Mouse (Mus musculus) Patski (cell line): ENCODE results near the gene Syvn1. TPM values are rescaled to one million over a fixed set of nuclear protein-coding genes. Genes with fewer than 3 reads are reported as not detected.
A peak's percentile ranks its signal among the peaks of the same experiment; 100 is the strongest.

Source experiments
- ATAC-seq: fragments of 100-300 bp; one replicate; pipeline ENCODE4 v1.8.0; 2021
- CTCF ChIA-PET: fragments of 350-600 bp; sonication (Branson Sonifier 250); formaldehyde crosslinking; loops from one replicate; lab custom pipeline; 2022; ENCODE audit warnings: inconsistent platforms; lab: Charles Lee
- POLR2A ChIA-PET: fragments of 350-600 bp; sonication (Branson Sonifier 250); formaldehyde crosslinking; loops from one replicate; lab custom pipeline; 2022; ENCODE audit warnings: antibody characterized with exemption, inconsistent platforms; lab: Charles Lee
- DNase-seq: peaks from one replicate; pipeline ENCODE4 v3.0.0-alpha.2; 2011; ENCODE audit warnings: low read depth, low spot score
- H3K27me3 ChIP-seq: fragments of 371-371 bp; one replicate; pipeline ENCODE4 v1.5.1; 2021
- CTCF ChIP-seq: fragments of 100-300 bp; IDR thresholded peaks from one replicate; pipeline ENCODE4 v1.5.1; 2021
- in situ Hi-C: fragments of 300-500 bp; cut with MboI; formaldehyde crosslinking; loops from 3 replicates; pipeline ENCODE4 v1.11.1; 2018; ENCODE audit warnings: low pct_unique_long_range_greater_than_20kb, mixed read lengths
- polyA plus RNA-seq: library from polyadenylated mRNA; unstranded; gene quantifications from one replicate; pipeline ENCODE4 v1.2.3, GENCODE M21; 2021

The Syvn1 gene
- polyA plus RNA-seq, 1 experiment from 2014 or later, result 55.2 TPM

DNA sequence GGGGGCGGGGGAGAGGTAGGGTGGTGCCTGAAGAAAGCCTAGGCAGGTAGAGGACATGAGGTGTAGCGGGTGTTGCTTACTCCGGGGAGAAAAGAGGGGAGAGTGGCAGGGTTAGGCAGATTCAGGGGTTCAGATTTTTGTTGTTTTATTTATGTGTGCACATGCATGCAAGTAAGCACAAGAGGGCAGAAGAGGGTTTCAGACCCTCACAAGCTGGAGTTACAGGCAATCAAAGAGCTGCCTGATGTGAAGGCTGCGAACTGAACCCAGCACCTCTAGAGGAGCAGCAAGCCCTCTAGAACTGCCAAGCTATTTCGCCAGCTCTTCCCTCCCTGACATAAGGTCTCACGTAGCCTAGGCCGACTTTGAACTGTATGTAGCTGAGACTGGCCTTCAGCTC is 29.8 kb upstream of the Syvn1 start:
- CTCF ChIA-PET, result interaction anchor here (0.9 to 2.9 kb wide), 7 partner anchors 17 to 92 kb away, joined by 3 to 34 read pairs (median 6); partner anchors contain the start of genes Cdc42ep2 and Pola2
- in situ Hi-C loops, result loop anchor here (5.0 kb wide), 2 partner anchors 54 to 94 kb away; partner anchors contain the start of genes Cdc42ep2 and Pola2
- DNase-seq, result no peak

DNA sequence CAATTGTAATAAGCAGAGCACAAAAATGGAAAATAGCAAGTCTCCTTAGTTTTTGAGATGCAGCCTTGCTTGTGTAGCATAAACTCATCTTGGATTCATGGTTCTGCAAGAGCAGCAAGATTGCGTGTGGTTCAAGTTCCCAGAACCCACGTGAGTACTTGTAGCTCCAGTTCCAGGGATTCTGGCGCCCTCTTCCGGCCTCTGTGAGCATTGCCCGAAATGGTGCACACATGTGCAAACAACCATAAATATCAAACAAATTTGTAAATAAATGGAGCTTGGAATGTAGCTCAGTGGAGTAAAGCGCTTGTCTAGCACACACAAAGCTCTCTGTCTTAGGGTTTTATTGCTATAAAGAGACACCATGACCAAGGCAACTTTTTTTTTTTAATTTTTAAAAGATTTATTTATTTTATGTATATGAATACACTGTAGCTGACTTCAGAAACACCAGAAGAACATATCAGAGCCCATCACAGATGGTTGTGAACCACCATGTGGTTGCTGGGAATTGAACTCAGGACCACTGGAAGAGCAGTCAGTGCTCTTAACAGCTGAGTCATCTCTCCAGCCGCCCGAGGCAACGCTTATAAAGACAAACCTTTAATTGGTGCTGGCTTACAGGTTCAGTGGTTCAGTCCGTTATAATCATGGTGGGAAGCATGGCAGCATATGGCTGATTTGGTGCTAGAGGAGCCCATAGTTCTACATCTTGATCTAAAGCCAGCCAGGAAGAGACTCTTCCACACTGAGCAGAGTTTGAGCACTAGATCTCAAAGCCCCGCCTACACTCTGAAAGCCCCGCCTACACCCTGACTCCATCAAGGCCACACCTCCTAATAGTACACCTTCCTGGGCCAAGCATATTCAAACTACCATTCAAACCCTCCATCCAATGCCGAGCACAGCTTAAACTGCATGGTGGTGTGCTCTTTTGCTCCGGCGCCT is 28.0 kb upstream of the Syvn1 start:
- DNase-seq, result peak; percentile 27
- peaks cover 2% of the 10 kb centered on the region for H3K27me3 ChIP-seq
- in situ Hi-C loops, result loop anchor here (5.0 kb wide), 2 partner anchors 56 to 96 kb away; partner anchors contain the start of genes Cdc42ep2 and Pola2
- POLR2A ChIA-PET, result interaction anchor here (1.5 kb wide), 1 partner anchor 28 kb away, joined by 9 read pairs; the partner anchor contains the start of gene Syvn1
- TF ChIP-seq CTCF, result peak; percentile 97
- no peak for ATAC-seq
- CTCF ChIA-PET, result interaction anchor here (0.7 to 3.9 kb wide), 18 partner anchors 11 to 231 kb away, joined by 3 to 46 read pairs (median 4); partner anchors contain the start of genes Arl2, Cdc42ep2, Pola2 and Znhit2

More for the DNA sequence above, 29.8 kb upstream of the Syvn1 start:
- no peaks in the 10 kb centered on the region for H3K27me3 ChIP-seq
- no peak for TF ChIP-seq CTCF
- POLR2A ChIA-PET, result interaction anchor here (0.8 to 2.8 kb wide), 5 partner anchors 20 to 95 kb away, joined by 3 to 12 read pairs (median 4); partner anchors contain the start of gene Pola2
- ATAC-seq, result no peak

DNA sequence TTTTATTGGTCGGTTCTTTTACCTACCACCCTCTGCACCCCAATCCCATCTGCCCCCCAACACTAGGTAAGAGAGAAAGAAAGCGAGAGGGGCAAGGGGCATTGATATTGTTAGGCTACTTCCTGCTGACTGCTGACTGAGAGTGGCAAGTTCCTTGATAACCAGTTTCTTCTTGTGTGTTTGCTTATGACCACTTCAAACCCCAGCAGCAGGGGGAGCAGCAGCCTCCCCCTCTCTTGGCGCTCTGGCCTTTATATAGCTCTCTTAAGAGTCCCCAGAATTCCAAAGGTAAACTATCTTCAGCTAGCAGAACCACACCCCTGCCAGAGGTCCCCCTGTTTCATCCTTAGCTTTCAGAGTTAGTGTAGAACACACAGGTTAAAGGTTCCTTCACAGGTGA is 26.1 kb upstream of the Syvn1 start:
- in situ Hi-C loops, result no loop called here
- TF ChIP-seq CTCF, result peak; percentile 30
- peaks cover 16% of the 10 kb centered on the region for H3K27me3 ChIP-seq
- ChIA-PET POLR2A (no interaction called here), CTCF (interaction anchor here (3.9 kb wide), 1 partner anchor 55 kb away, joined by 46 read pairs; the partner anchor contains the start of gene Pola2)
- DNase-seq (no peak), ATAC-seq (no peak)

DNA sequence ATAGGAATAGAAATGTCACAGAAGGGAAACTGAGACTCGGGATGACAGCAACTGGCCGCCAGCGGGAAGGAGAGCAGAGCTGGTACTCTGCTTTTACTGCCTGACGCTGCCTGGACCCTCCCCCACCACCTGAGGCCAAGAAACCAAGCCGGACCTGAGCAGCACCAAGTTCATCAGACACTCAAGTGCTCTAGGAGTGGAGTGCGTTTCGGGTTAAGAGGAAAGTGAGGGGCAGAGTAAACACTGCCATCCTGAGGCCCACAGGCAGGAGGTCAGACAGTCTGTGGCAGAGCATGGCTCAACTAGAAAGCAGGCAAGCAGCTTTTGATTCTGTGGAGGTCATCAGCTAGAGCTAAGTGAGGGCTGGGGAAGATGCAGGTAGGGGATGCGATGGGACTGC is 23.3 kb upstream of the Syvn1 start:
- POLR2A ChIA-PET, result no interaction called here
- TF ChIP-seq CTCF, result no peak
- peaks cover 28% of the 10 kb centered on the region for H3K27me3 ChIP-seq
- ATAC-seq (no peak), DNase-seq (no peak)
- CTCF ChIA-PET, result no interaction called here
- in situ Hi-C loops, result no loop called here

DNA sequence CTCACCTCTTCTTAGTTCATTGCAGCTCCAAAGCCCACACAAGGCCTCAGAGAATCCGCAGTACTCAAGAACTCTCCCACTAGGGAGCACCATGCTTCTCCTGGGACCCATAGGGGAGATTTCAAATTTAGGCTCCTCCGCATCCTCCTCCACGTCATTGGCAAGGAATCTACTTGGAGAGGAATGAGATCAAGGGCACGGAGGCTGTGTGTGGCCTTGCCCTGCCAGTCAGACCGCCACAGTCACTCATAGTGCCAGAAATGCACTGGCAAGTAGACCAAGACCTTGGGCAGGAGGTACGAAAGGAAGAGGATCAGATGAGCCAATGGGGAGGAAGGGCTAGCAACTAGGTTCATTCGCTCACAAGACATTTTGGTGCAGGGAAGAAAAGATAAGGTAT is 22.4 kb upstream of the Syvn1 start:
- TF ChIP-seq CTCF, result no peak
- in situ Hi-C loops, result no loop called here
- H3K27me3 ChIP-seq, result peaks cover 29% of the 10 kb centered on the region
- POLR2A ChIA-PET, result no interaction called here
- no peak for DNase-seq
- CTCF ChIA-PET, result no interaction called here
- ATAC-seq, result no peak

DNA sequence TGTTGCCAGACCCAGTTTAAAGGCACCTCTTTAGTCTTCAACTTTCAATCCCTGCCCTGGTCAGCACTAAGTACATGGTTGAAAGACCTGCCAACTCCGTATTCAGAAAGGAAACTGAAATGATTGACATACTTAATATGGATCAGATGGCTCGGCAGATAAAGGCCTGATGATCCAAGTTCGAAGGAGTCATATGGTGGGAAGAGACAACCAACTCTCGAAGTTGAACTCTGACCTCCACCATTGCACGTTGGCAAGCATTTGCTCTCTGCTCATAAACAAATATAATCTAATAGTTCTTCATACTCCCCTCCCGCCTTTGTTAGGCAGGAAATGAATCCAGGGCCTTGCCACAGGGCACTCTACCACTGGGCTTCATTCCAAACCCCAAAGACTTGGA is 17.4 kb upstream of the Syvn1 start:
- no peak for DNase-seq
- CTCF ChIA-PET, result no interaction called here
- in situ Hi-C loops, result no loop called here
- POLR2A ChIA-PET, result no interaction called here
- TF ChIP-seq CTCF, result no peak
- peaks cover 25% of the 10 kb centered on the region for H3K27me3 ChIP-seq
- ATAC-seq, result no peak

DNA sequence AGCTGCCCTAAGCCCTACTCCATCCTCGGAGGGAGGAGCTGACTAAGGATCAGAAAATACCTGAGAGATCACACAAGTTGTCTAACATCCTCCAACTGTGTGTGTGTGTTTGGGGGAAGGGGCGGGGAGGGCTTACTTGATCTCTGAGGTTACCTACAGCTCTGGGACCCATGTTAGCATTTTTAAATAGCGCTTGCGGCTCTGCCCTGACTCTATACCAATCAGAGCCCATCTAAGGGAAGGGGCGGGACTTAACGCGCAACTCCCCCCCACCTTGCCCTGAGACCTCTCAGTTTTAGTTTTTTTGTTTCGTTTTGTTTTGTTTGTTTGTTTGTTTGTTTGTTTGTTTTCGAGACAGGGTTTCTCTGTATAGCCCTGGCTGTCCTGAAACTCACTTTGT is 16.9 kb upstream of the Syvn1 start:
- ChIA-PET CTCF (no interaction called here), POLR2A (interaction anchor here (0.5 kb wide), 1 partner anchor 290 kb away, joined by 3 read pairs; no protein-coding TSS in a partner anchor)
- no peak for DNase-seq
- in situ Hi-C loops, result no loop called here
- H3K27me3 ChIP-seq, result peaks cover 23% of the 10 kb centered on the region
- no peak for TF ChIP-seq CTCF
- ATAC-seq, result no peak

DNA sequence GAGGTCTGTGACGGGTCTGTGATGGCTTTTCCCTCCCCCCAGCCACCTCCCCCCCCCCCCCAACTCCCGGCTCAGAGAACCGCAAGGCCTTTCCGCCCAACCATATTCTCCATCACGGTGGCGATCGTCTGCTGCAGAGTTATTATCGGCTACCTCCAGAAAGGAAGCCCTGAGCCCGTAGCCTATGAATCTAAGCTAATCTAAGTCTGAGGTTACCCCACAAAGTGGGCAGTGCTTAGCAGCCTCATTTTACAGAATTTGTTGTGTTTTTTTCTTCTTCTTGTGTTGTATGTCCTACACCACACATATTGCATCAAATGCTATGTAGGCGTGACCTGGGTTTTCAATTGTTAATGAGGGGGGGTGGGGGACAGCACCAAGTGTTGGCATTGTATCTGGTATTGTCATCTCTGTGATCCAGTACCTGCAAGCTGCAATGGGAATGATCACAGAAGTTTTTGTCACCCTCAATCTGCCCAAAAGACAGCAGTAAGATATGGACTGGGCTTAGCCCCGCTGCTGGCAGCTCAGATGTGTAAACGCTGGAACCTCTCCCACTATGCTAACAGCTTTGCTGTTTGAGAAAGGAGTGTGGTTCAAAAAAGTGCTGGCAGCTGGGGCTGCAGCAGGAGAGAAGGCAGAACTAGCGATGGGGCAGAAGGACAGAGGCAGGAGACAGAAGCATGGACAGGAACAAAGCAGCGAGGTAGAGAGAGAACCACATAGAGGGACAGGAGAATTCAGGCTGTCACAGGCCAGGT is 15.7 kb upstream of the Syvn1 start:
- ChIA-PET CTCF (no interaction called here), POLR2A (no interaction called here)
- DNase-seq (no peak), ATAC-seq (no peak)
- in situ Hi-C loops, result no loop called here
- no peak for TF ChIP-seq CTCF
- H3K27me3 ChIP-seq, result peaks cover 14% of the 10 kb centered on the region

DNA sequence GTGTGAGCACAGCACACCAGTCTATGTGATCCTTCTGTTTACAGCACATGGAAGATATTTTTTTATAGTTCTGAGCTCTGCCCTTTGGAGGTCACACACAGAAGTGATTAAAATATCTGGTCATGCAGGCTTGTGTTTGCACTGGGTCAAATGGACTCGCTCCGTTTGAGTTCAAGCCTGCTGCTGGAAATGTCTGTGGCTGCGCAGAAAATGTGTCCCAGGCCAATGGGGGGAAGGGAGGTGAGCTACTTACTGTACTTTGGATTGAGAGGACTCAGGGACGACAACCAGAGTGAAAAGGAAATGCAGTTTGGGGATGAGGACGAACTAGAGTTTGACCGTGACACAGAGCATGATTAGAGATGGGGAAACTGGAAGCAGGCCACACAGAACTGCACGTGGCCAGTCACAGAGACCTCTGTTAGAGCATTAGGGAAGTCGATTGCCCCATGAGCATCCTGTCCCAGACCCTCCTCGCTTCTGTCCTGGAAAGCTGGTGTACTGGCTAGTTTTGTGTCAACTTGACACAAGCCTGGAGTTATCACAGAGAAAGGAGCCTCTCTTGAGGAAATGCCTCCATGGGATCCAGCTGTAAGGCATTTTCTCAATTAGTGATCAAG is 10.3 kb upstream of the Syvn1 start:
- in situ Hi-C loops, result no loop called here
- TF ChIP-seq CTCF, result no peak
- ChIA-PET CTCF (interaction anchor here (1.1 kb wide), 2 partner anchors 18 to 21 kb away, joined by 3 read pairs; partner anchors contain the start of gene Capn1), POLR2A (interaction anchor here (0.5 kb wide), 1 partner anchor 21 kb away, joined by 4 read pairs; no protein-coding TSS in a partner anchor)
- H3K27me3 ChIP-seq, result peaks cover 4% of the 10 kb centered on the region
- DNase-seq (no peak), ATAC-seq (no peak)

DNA sequence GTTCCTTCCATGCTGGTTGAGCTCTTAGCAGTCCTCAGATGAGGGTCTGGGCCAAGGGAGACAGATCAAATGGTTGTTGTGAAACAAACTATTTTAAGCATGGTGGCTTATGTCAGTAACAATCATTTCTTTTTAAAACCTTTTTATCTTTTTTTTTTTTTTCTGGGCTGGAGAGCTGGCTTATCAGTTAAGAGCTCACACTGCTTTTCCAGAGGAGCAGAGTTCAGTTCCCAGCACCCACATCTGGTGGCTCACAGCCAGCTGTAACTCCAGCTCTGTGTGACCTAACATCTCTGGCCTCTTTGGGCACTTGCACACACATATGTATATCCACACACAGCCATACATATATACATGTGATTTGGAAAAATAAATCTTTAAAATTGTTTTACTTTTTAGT is 8.7 kb upstream of the Syvn1 start:
- ChIA-PET CTCF (no interaction called here), POLR2A (interaction anchor here (0.7 to 1.6 kb wide), 3 partner anchors 9 to 74 kb away, joined by 3 to 4 read pairs (median 3); partner anchors contain the start of gene Syvn1)
- TF ChIP-seq CTCF, result no peak
- in situ Hi-C loops, result no loop called here
- no peak for ATAC-seq
- no peak for DNase-seq
- H3K27me3 ChIP-seq, result no peaks in the 10 kb centered on the region
